Mouse (Mus musculus): ENCODE data around the gene Cnr1.

The Cnr1 gene

DNA sequence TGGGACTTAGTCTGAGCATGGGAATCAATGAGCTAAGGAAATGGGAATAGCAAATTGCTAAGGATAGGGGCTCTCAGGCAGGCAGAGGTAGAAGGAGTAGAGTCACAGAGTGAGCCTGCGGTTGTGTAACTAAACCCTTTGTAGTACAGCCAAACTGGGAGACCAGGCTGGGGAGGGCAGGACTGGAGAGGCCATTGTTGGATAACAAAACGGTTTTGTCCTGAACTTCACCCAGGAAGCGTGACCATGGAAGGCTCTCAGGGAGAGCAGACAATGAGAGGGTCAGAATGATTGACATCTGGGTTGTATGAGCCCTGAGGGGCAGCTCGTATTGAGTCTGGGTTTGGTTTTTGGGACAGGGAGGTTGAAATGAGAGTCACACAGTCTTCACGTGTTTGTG is 17.2 kb downstream of the Cnr1 start:
- in situ Hi-C loops (cut with MboI, MseI) = no loop called here

DNA sequence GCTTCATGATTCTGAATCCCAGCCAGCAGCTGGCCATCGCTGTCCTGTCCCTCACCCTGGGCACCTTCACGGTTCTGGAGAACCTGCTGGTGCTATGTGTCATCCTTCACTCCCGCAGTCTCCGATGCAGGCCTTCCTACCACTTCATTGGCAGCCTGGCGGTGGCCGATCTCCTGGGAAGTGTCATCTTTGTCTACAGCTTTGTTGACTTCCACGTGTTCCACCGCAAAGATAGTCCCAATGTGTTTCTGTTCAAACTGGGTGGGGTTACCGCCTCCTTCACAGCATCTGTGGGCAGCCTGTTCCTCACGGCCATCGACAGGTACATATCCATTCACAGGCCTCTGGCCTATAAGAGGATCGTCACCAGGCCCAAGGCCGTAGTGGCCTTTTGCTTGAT is 19.5 kb downstream of the Cnr1 start:
- in situ Hi-C loops (cut with MboI, MseI) = no loop called here

DNA sequence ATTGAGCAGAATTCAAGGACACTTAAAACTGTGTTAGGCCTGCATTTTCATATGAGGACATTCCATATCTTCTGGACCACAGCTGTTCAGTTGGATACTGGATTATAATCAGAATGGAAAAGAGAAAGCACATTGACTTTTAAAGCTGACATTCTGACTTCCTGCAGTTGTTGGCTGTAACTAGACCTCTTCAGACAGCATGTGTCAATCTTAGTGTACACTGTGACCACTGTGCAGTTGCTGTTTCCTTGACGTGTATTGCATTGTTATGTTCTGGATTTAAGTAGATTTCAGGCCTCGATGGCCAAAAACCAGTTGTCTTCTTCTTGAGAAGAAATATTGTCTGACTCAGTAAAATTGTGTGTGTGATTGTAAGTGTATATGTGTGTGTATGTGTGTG is 21.3 kb downstream of the Cnr1 start:
- in situ Hi-C loops (cut with MboI, MseI) = no loop called here

DNA sequence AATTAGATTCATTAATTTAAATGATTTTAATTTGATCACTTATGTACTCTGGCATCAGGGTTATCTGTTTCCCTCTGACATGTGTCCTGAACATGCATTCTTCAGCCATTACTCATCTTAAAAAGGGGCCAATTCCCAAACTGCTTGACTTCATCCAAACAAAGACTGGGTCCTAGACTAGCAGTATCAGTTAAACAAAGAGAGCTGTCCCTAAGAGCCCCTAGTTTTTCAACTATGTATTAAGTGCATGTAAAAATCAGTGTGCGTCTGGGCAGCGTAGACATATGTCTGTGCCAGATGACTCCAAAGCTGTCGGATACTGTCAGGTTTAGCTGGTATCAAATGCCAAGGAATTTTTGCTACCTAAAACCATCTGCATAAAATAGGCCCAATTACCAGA is 23.2 kb downstream of the Cnr1 start:
- in situ Hi-C loops (cut with MboI, MseI) = no loop called here

DNA sequence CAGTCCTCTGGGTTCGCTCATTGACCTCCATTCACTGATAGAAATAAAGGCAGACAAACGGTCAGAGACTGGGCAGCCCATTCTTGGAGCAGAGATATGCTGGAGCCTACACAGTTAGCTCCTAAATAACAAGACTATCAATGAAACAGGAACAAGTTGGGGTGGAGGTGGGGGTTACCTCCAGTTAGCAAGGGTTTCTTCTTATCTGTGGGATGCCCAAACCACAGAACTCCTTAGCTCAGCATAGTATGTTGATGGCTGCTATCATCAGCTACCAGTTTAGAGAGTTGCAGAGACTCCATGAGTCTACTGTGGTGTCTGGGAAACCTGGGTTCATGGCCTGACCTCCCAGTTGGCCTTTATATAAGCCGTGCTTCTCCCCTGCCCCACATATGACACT is 33.0 kb downstream of the Cnr1 start:
- in situ Hi-C loops (cut with MboI, MseI) = no loop called here

DNA sequence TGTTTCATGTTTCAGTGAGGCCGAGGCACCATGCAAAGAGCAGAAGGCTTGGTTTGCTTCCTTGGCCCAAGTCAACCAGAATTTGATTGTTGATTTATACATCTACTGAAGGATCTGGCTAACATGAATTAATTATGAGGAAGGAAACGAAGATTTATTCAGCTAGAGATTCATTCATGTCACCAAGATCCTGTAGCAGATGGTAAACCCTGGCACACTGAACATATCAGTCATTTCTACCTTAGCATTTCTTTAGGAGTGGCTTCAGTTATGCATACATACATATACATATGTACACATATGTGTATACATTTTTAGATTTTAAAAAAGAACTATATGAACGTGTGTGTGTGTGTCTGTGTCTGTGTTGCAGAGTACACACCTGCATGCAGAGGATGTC is 34.1 kb downstream of the Cnr1 start:
- in situ Hi-C loops (cut with MboI, MseI) = no loop called here

DNA sequence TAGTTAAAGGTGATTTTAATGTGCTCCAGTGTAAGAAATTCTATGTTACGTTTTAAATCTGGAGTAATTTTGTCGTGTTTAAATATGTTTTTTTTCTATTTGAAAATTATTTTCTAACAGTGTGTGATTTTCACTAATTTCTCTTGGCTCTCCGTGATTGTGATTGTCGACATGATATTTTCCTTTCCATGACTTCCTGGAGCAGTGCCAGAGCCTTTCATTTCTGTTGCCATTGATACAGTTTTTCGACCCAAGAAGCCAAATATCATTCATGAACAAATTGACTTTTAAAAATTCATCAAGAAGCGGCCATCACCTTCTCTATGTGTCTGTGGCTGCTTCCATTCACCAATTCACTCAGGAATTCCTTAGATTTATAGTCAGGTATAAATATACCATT is 35.4 kb downstream of the Cnr1 start:
- in situ Hi-C loops (cut with MboI, MseI) = no loop called here

DNA sequence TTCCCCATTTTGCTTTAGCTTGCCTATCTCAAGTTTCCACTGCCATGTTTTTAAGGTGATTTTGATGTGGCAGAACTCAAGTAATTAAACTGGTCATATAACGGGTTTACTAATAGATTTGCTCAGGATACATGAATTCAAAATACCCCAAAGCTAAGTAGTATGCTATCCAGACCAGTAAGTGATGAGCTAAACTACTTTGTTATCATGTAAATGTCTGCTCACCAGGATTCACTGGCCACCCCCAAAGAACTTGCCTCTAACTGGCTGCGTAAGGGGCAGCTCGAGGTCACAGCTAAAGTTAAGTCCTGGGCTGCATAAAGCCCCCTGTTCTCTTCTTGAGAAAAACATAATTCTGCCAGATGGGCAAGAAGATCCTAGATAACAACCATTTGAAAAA is 46.3 kb downstream of the Cnr1 start:
- in situ Hi-C loops (cut with MboI, MseI) = no loop called here

DNA sequence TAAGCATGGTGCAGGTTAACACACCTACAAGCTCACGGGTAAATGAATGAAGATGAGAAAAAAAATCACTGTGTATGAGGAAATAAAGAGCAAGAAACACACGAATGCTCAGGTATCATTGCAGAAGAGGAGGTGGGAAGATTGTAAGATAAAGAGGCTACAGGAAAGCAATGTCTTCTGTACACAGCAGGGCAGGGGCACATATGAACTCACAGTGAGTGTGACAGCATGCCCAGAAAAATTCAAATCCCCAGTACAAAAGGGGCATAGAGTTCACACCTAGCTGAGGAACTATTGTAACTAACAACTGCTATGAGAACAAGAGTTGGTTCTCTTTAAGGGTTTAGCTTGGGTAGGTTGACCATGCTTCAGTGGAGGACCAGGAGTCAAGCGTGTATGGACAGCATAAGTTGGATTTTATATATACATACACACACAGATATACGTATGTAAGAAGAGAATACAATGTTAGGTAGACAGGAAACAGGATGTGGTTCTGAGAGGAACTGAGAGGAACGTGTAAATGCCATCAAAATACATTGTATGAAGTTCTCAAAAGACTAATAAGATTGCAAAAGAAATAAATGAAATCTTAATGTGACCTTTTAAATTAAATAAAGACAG is 64.2 kb downstream of the Cnr1 start:
- in situ Hi-C loops (cut with MboI, MseI) = no loop called here

DNA sequence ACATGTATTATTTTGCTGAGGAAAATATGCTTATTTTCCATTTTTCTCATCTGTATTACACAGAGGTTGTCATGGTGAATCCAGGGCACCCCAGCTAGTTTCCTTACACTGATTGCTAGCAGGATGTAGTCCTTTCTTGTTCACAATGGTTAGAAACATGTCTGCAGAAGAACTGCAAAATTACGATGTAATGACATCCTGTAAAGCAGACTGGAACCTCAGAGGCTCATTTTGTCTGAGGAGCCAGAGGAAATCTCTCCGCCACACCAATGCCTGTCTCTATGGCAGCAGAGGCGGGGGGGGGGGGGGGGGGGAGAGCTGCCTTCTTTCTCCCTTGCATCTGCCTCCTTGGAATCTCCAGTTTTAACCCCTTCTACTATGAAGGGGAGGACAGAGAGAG is 68.3 kb downstream of the Cnr1 start:
- in situ Hi-C loops (cut with MboI, MseI) = no loop called here

DNA sequence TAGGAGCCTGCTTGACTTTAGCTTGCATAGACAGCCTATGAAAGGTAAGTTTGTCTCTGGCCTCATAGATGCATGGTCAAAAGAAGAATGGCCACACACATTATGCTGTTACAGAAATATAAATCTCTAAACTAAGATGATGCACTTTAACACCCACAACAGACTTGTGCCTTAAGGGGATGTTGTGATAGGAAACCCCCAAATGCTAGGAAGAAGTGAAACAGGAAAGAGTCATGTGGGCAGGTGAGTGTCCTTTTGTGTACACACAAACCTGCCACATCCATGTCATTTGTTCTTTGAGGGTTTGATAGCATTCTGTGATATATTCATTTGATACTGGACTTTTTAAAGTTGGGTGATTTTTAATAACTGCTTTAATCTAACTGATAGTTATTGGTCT is 72.0 kb downstream of the Cnr1 start:
- in situ Hi-C loops (cut with MboI, MseI) = no loop called here
